Mouse (Mus musculus) liver, adult (tissue): ENCODE data around the gene Padi1.
A peak's percentile ranks its signal among the peaks of the same experiment; 100 is the strongest.

Source experiments
- GATA4 ChIP-seq: IDR thresholded peaks from 2 replicates; pipeline ENCODE4 v1.6.1; 2014; ENCODE audit warnings: mild to moderate bottlenecking, low read length; ENCODE audit not compliant: insufficient replicate concordance

The Padi1 gene

GRCm38 (mm10) chr4:140871851-140872685, 26.5 kb upstream of the Padi1 start:
- no peak for TF ChIP-seq GATA4

DNA sequence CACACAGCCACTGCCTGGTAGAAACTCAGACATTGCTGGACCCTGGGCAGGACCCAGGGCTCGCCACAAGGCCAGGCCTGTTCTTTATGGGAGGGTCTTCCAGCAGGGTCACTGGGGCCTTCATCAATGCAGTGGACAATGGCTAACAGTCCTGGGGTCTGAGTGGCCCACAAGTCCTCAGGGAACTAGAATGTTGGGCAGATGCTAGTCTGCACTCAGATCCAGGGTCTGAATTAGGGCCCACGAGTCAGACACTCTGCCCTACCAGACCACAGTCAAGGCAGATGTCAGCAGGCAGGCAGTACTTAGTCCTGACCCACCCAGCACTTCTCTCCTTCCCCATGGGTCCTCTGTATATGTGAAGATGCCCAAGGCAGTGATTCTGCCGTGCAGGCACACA, 25.8 kb upstream of the Padi1 start:
- no peak for TF ChIP-seq GATA4

DNA sequence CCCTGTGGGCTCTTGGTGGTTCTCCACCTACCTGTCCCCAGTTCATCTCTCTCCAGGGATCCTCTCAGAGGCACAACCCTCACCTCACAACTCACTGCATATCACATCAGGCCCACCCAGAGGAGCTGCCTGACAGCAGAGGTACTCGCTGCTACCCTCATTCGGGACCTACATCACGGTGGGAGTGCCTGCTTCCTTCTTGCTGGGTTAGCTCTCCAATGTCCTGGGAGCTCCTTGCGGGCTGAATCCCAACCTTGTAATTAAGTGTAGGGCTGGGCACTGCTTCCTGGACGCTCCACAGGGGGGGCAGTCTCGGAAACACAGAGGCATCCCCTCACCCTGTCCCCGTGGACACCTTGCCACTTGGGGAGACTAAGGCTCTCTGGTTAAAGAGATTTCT, 25.3 kb upstream of the Padi1 start:
- TF ChIP-seq GATA4 = no peak

GRCm38 (mm10) chr4:140869945-140870344, 24.4 kb upstream of the Padi1 start:
- no peak for TF ChIP-seq GATA4

GRCm38 (mm10) chr4:140868484-140869190, 23.1 kb upstream of the Padi1 start:
- TF ChIP-seq GATA4 = no peak

- no peak; the same call in 1 of the 2 replicates for TF ChIP-seq GATA4
Measured at GRCm38 (mm10) chr4:140862036-140862650, 16.6 kb upstream of the Padi1 start.

- no peak for TF ChIP-seq GATA4
Measured at GRCm38 (mm10) chr4:140860767-140861147, 15.2 kb upstream of the Padi1 start.

GRCm38 (mm10) chr4:140860125-140860766, 14.7 kb upstream of the Padi1 start:
- peak; percentile 82; the same call in 1 of the 2 replicates for TF ChIP-seq GATA4

DNA sequence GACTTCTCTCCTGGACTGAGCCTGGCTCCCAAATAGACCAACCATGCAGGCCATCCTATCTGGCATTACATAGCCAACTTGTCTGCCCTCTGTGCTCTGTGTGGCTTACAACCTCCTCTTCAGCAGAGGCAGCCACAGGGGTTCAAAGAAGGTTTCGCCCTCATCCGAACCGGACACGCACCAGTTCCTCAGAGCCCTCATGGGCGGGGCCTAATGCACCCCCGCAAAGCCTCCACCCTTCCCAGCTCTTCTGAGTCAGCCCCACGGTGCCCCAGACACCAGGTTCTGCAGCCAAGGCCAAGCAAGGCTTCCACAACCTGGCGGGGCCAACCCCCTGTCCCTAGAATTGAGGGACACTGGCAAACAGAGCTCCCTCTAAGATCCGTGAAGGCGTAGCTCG, 13.7 kb upstream of the Padi1 start:
- TF ChIP-seq GATA4 = no peak

- TF ChIP-seq GATA4 = peak; percentile 83; the same call in 1 of the 2 replicates
Measured at GRCm38 (mm10) chr4:140857813-140858212, 12.2 kb upstream of the Padi1 start.

DNA sequence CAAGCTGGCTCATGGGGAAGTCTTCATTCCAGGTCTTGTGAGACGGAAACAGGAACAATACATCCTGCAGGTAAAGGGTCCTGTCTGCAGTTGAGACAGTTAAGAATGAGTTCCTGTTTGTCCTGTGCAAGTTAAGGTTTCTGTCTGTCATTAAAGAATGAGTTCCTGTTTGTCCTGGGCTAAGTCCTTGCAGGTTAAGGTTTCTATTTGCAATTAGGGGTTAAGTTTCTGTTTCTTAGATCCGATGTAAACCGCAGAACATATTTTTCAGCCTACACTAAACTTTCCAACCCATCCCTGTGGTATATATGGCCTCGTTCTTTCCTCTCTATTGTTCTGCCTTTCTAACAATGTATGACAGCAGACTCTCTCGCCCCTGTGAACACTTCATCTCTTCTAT, 11.5 kb upstream of the Padi1 start:
- no peak for TF ChIP-seq GATA4

DNA sequence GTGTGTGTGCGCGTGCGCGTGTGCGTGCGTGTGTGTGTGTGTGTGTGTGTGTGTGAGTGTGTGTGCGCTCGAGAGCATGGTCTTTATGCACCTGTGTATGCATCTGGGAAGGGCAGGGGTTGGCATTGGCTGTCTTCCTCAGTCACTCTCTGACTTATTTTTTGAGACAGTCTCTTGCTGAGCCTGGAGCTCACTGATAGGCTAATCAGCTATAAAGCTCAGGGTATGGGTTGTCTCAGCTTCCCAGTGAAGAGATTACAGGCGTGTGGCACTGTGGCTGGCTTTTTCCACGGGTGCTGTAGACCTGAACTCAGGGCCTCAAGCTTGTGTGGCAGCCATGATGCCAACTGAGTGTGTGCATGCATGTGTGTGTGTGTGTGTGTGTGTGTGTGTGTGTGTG, 9.6 kb upstream of the Padi1 start:
- TF ChIP-seq GATA4 = no peak

GRCm38 (mm10) chr4:140854455-140854864, 8.9 kb upstream of the Padi1 start:
- no peak for TF ChIP-seq GATA4

DNA sequence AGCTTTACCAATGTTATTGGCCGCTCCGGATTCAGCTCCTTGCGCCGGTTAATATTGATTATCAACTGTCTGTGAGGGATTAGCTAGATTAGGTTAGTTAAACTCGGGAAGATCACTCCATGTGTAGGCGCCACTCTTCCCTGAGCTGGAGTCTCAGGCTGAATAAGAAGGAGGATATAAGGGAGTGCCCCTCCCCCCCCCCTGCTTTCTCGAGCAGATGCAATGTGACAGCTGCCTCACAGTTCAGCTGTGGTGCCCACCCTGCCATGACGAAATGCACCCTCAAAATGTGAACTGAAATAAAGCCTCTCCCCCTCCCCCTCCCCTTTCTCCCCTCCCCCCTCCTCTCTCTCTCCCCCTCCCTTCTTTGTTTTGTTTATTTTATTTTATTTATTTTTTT, 8.0 kb upstream of the Padi1 start:
- TF ChIP-seq GATA4 = no peak

DNA sequence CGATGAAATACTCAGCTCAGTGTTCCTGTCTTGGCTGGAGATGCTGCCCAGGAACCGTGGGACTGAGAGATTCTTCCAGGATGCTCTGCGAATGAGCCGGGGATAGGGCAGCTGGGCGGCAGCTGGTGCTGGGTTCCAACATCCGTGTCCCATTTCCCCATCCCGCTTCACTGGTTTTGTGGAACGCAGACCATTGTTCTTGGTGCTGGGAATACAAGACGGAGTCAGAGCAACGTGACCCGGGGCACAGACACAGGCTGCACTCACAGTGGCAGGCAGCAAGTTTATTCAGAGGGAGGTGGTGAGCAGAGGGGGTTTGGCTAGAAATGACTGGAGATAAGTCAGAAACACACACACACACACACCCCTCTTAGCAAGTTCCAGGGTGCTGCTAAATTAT, 3.7 kb upstream of the Padi1 start:
- no peak for TF ChIP-seq GATA4

DNA sequence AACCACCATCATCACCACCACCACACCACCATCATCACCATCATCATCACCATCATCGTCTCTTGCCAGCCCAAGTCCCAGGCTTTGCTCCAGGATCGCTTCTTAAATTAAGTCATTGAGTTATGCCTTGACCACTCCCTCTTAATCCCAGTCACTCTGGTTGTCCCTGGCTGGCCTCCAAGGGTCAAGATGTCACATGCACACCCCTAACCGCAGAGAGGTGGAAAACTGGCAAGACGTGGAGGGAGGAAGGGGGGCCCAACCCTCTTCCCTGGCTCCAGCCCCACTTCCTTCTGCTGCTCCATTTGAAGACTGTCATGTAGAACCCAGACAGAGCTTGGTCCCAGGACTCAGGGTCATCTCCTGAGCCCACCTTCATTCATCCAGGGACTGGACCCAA, 587 bp downstream of the Padi1 start:
- no peak for TF ChIP-seq GATA4

GRCm38 (mm10) chr4:140843670-140844280, 1.8 kb downstream of the Padi1 start:
- no peak for TF ChIP-seq GATA4
